Mouse (Mus musculus) heart, postnatal 0 days (tissue): Measurements from ENCODE around the gene Casp7. TPM values are rescaled to one million over a fixed set of nuclear protein-coding genes. Genes with fewer than 3 reads are reported as not detected.

Experiments
- ATAC-seq: fragments of 200-750 bp; cut with Nextera tagmentation; 2 replicates; pipeline ENCODE4 v1.8.0; 2017; ENCODE audit warnings: low read depth, moderate number of reproducible peaks, moderate library complexity; ENCODE audit not compliant: insufficient read depth
- DNase-seq: peaks from one replicate; pipeline ENCODE4 v3.0.0-alpha.2; 2016; ENCODE audit warnings: low spot score
- H3K27ac ChIP-seq: fragments of 300-500 bp; sonication (generic); 2 replicates; pipeline ENCODE4 v1.5.1; 2014; ENCODE audit warnings: low read depth, mild to moderate bottlenecking
- H3K27me3 ChIP-seq: fragments of 300-500 bp; sonication (generic); 2 replicates; pipeline ENCODE4 v1.6.1; 2014; ENCODE audit warnings: low read length, mixed read lengths; ENCODE audit not compliant: control insufficient read depth, insufficient read depth
- H3K36me3 ChIP-seq: fragments of 300-500 bp; sonication (generic); replicated peaks from 2 replicates; pipeline ENCODE4 v1.6.1; 2014; ENCODE audit warnings: low read length, mixed read lengths; ENCODE audit not compliant: control insufficient read depth, insufficient read depth
- H3K4me1 ChIP-seq: fragments of 300-500 bp; sonication (generic); 2 replicates; pipeline ENCODE4 v1.6.1; 2014; ENCODE audit warnings: antibody characterized with exemption; ENCODE audit not compliant: control insufficient read depth, insufficient read depth
- H3K4me2 ChIP-seq: fragments of 300-500 bp; sonication (generic); 2 replicates; pipeline ENCODE4 v1.6.1; 2014; ENCODE audit warnings: low read depth, mild to moderate bottlenecking, low read length, moderate library complexity
- H3K4me3 ChIP-seq: fragments of 300-500 bp; sonication (generic); 2 replicates; pipeline ENCODE4 v1.5.1; 2014; ENCODE audit warnings: low read depth, low read length
- H3K9ac ChIP-seq: fragments of 300-500 bp; sonication (generic); replicated peaks from 2 replicates; pipeline ENCODE4 v1.6.1; 2014; ENCODE audit warnings: low read depth, low read length, mixed read lengths
- H3K9me3 ChIP-seq: fragments of 300-500 bp; sonication (generic); replicated peaks from 2 replicates; pipeline ENCODE4 v1.6.1; 2016; ENCODE audit warnings: low read length; ENCODE audit not compliant: control insufficient read depth
- CTCF ChIP-seq: IDR thresholded peaks from 2 replicates; pipeline ENCODE4 v1.5.1; 2016; ENCODE audit warnings: antibody characterized with exemption, control low read depth, low read depth
- EP300 ChIP-seq: IDR thresholded peaks from 2 replicates; pipeline ENCODE4 v1.6.1; 2016; ENCODE audit warnings: antibody characterized with exemption, low read depth
- WGBS: fragments of 180-500 bp; shearing (Covaris S2); extraction: QIAGEN DNeasy Blood & Tissue Kit; methylation state at CpG from one replicate; pipeline ENCODE4 v1.1.7; 2014; 5-methylcytosine and 5-hydroxymethylcytosine counted together
- polyA plus RNA-seq: library from polyadenylated mRNA; unstranded; fragments of >200 nt; fragmentation: Nextera tagmentation; extraction: Ambion mirVana; gene quantifications from 2 replicates; pipeline ENCODE4 v1.2.1, GENCODE M21; 2015
- total RNA-seq: library from RNA; depleted of rRNA; stranded (reverse); fragments of >200 nt; gene quantifications from 2 replicates; pipeline ENCODE4 v1.2.3, GENCODE M21; 2014; ENCODE audit warnings: low replicate concordance

Gene Casp7
- total and polyA plus RNA-seq, 2 experiments from 2014 or later: 27.0 to 33.2 TPM

GRCm38 (mm10) chr19:56395183-56395935, 1.6 kb upstream of the Casp7 start:
- Histone ChIP-seq H3K27ac (no peak overlapping the region), H3K36me3 (no peaks in the 10 kb centered on the region), H3K4me1 (peaks cover 36% of the 10 kb centered on the region), H3K9ac (no peak overlapping the region), H3K9me3 (no peaks in the 10 kb centered on the region), H3K4me2 (no peak overlapping the region), H3K4me3 (no peak overlapping the region), H3K27me3 (no peaks in the 10 kb centered on the region)
- ATAC-seq (no peak), DNase-seq (no peak)
- TF ChIP-seq EP300 (no peak), CTCF (no peak)
- WGBS: 84% methylated on average over 16 of the region's 16 CpGs

- peak overlapping the region; percentile 85 for H3K4me3 ChIP-seq
- no peaks in the 10 kb centered on the region for H3K9me3 ChIP-seq
- TF ChIP-seq CTCF (no peak), EP300 (no peak)
- peak overlapping the region; percentile 82 for H3K4me2 ChIP-seq
- H3K27ac ChIP-seq: peak overlapping the region; percentile 95; the same call in 1 of the 2 replicates
- peaks cover 29% of the 10 kb centered on the region for H3K4me1 ChIP-seq
- no peaks in the 10 kb centered on the region for H3K36me3 ChIP-seq
- ATAC-seq: no peak
- peak overlapping the region; percentile 89 for H3K9ac ChIP-seq
- no peak for DNase-seq
- no peaks in the 10 kb centered on the region for H3K27me3 ChIP-seq
- 43% methylated on average over 12 of the region's 12 CpGs for WGBS
Measured at GRCm38 (mm10) chr19:56396227-56396626, 702 bp upstream of the Casp7 start.

- Histone ChIP-seq H3K9ac (peak overlapping the region; percentile 89), H3K4me2 (peak overlapping the region; percentile 82), H3K4me1 (peaks cover 15% of the 10 kb centered on the region; the same call in 1 of the 2 replicates), H3K9me3 (no peaks in the 10 kb centered on the region), H3K27ac (peak overlapping the region; percentile 95), H3K27me3 (no peaks in the 10 kb centered on the region), H3K4me3 (peak overlapping the region; percentile 85), H3K36me3 (no peaks in the 10 kb centered on the region)
- ATAC-seq: no peak
- 40% methylated on average over 11 of the region's 11 CpGs for WGBS
- TF ChIP-seq CTCF (no peak), EP300 (no peak)
- no peak for DNase-seq
Measured at GRCm38 (mm10) chr19:56397663-56398527, 966 bp downstream of the Casp7 start.

GRCm38 (mm10) chr19:56398528-56398795, 1.5 kb downstream of the Casp7 start:
- no peak for ATAC-seq
- H3K9ac ChIP-seq: no peak overlapping the region
- H3K27ac ChIP-seq: no peak overlapping the region
- H3K36me3 ChIP-seq: no peaks in the 10 kb centered on the region
- TF ChIP-seq CTCF: no peak
- no peak for TF ChIP-seq EP300
- H3K4me1 ChIP-seq: peaks cover 15% of the 10 kb centered on the region; the same call in 1 of the 2 replicates
- H3K27me3 ChIP-seq: no peaks in the 10 kb centered on the region
- no peak for DNase-seq
- H3K4me3 ChIP-seq: no peak overlapping the region
- H3K4me2 ChIP-seq: peak overlapping the region; percentile 82; the same call in 1 of the 2 replicates
- H3K9me3 ChIP-seq: no peaks in the 10 kb centered on the region

GRCm38 (mm10) chr19:56400200-56400599, 3.3 kb downstream of the Casp7 start:
- H3K4me1 ChIP-seq: peaks cover 15% of the 10 kb centered on the region; the same call in 1 of the 2 replicates
- no peaks in the 10 kb centered on the region for H3K9me3 ChIP-seq
- 47% methylated on average over 14 of the region's 14 CpGs for WGBS
- H3K4me2 ChIP-seq: no peak overlapping the region
- ATAC-seq: no peak
- TF ChIP-seq CTCF (no peak), EP300 (no peak)
- DNase-seq: no peak
- no peaks in the 10 kb centered on the region for H3K27me3 ChIP-seq
- peaks cover 13% of the 10 kb centered on the region for H3K36me3 ChIP-seq
- peak overlapping the region; percentile 6; the same call in 1 of the 2 replicates for H3K27ac ChIP-seq
- no peak overlapping the region for H3K9ac ChIP-seq
- H3K4me3 ChIP-seq: no peak overlapping the region
